Mouse (Mus musculus) heart, adult 9 months (tissue): ENCODE measurements around the gene Mmgt2.

Source experiments
- DNase-seq, 2 experiments: peaks; one replicate each; pipeline ENCODE4 v3.0.0; 2022; ENCODE audit warnings: low spot score in 2 of 2

Gene Mmgt2

DNA sequence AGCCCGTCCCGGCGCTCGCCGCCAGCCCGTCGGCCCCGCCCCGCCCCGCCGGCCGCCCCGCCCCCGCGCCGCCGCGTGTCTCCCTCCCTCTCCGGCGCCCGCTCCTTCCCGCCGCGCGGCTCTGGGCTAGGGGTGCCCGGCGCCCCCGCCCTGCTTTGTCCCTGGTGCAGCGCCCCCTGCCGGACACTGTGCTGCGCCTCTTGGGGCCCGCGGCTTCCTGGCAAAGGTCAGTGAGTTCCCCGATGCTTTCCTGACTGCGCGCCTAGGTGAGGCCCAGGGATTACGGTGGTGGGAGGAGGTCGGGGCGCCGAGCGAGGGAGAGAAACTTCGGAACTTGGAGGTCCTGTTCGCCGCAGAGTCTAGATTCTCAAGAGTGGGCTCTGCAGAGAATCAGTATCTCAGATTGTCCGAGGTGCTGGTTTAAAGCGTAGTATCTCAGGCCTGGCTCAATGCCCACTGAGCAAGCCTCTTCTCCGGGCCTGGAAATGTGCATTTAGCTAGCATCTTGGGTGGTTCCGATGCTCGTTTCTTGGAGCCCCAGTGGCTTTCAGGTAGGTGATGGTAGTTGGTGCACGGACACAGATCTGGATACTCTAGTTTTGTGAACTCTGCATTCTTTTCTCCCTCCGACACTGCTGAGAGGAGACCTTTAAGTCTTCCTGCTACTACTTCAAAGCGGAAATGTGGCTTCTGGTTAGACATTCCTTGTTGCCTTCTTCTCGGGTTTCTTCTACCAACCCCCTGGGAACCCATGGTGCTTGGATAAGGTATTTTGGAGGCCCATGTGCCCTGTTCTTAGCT is at the start of gene Mmgt2:
Gene Mmgt2, plus strand, starts transcription at position 74 of the 801 bp plus-strand sequence.
- peak; percentile 86 to 90 for DNase-seq

DNA sequence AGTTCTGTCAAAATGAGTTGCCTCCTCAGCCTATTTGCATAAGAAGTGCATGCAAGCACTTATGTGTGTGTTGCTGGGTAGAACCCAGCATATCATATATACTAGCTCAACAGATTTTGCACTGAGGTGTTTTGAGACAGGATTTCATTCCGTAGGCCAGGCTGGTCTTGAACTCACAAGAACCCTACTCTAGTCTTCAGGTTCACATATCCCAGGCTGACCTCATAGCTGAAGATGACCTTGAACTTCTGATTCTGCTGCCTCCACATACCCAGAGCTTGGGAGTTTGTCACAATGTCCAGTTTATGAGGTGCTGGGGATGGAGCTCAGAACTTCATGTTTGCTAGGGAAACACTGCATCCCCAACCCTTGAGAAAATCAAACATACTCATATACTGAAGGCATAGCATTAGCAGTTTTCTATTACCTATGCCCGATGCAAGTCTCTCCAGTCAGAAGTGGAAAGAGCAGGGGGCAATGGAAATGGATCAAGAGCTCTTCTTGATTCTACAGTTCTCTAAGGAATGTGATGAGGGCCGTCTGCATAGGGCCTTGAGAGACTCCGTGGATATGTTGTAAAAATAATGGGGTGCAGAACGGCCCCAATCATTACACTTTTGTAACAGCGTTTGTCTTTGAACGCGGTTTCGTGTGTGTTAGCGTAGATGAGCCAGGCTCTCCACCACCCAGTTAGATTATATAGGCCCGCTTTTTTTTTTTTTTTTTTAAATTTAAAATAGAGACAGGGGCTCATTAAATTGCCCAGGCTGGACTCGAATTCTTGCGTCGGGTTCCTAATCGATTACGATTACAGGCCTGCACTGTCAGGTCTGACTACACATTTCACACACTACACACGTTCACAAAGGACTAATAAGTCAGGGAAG is 46.5 kb upstream of the Mmgt2 start:
- DNase-seq = no peak

DNA sequence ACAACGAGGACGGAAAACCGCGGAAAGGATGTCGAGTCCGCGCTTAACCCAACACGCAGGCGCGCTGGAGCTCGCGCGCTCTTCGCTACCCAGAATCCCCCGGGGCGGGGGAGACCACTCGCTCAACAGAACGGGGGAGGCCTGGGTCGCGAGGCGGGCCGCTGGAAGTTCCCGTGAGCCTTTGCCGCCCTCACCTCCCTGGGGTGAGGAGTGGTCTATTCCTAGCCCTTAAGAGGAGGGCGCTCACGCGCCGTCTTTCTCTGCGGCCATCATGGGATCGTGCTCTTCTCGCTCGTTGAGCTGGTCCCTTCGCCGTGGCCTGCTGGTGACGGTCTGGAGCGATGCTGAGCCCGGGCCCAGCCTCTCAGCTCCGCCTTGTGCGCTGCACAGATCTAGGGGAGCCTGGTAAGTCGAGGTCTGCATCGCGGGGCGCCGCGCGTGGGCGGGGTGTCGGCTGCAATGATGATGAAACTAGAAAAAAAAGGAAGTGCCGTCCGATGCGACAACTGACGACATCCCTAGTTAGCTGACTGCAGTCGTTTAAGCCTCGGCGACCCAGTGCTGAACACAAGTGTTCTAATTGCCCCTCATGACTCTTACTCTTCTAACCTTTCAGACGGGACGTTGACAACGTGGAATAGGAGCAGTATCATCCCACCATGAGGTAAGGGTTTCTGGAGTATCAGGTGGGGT is 45.7 kb upstream of the Mmgt2 start:
- DNase-seq = peak; percentile 95 to 97

DNA sequence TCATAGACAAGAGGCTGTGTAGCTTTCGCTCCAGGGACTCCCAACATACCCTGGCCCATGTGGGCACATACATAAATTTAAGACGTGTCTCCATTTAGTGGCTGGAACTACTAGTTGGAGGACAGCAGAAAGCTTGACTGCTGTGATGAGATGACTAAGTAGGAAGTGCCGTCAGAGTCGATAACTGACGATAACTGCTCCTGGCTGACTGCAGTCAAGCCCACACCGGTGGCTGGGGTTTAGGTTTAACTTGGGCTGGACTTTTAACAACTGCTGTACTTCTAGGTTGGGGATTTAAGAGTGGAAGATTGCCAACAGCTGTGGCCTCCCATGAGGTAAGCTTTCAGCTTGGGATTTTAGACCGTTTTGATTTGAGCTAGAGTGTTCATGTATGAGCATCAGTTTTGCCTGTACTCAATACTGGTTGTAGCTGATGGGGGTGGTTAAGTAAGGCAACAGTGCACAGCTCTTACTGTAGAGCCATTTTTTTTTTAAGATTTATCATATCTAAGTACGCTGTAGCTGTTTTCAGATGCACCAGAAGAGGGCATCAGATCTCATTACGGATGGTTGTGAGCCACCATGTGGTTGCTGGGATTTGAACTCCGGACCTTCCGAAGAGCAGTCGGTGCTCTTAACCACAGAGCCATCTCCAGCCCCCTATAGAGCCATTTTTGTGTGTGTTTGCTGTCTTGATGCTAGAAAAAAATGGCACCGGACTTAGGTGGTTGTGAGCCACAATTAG is 45.0 kb upstream of the Mmgt2 start:
- peak in 1 of 2 experiments; percentile 22 for DNase-seq

DNA sequence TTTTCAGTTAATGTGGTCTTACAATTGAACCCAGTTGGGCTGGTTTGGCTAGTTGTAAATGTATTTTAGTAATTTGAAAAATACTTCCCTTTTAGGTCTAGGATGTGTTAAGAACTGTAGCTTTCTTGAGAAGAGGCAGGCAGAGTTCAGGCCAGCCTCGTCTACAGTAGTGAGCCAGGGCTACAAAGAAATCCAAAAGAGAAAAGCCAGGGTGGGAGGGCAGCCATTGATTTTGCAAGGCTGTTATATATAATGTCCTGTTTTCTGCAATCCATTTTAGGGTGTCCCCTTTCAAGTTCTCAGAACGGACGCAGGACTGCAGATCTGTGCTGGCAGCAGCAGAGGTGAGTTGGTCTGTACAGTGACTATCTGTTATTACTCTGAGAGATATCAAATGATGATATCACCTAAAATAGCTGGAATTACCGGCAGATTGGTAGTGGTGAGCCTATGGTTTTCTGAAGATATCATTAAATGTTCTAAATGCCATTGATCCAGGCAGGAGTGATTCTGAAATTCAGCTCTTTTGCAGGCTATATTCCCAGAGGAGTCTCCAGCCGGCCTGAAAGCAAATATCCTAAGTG is 44.2 kb upstream of the Mmgt2 start:
- no peak for DNase-seq

DNA sequence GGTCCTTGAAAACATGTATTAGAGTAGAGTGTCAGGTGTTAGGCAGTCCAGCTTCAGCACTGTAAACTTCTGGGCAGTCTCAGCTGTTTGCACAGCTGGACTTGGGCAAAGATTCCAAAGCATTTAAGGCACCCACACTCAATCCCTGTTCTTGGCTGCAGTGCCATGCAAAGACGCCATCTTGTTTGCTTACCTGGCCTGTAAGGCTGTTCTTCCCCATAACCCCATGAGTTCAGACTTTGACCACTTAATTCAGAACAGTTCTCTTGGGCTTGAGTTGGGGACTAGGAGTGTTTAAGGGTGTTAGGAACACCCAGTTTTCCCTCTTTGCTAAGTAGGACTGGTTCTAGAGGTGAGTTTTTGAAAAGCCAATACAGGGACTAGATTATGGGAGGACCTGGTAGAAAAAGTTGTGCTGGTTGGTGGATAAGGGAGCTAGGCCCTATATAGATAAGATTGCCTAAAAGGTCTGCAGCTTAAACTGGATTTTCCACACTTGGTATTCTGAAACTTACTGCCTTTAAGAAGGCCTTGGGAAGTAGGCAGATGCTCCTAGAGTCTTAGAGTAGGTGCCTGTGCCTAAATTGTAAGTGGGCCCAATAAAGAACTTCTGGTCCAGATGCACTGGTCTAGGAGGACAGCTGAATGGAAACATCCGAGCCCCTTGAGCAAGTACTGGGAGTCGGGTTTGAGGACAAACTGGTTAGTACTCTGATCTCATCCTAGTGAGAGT is 43.4 kb upstream of the Mmgt2 start:
- no peak for DNase-seq

DNA sequence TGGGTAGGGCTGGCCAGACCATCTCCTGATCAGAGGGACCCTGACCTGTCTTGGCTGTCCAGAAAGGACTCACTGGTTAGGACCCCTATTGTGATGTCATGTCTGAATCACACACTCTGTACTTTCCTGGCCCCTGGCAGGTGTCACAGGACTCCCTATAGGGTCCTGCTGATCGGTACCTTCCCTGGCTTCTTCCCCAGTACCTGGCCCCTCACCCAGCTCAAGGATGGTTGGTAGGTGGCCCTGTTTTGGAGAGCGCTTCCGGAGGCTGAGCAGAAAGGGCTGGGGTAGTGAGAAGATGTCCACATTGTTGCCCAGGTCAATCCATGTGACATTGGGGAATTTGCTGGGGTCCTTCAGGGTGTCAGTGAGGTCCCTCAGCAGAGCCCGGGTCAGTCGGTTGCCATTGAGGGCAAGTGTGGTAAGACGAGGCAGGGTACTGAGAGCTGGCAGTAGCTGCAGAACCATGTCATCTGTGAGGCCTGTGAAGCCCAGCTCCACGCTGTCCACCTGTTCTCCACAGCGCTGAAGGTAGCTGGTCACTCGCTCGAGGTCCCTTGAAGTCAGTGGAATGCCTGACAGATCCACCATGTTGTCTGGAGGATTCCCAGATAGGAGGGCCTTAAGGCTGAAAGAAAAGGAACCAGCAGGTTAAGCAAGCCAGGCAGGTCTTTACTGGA is 42.7 kb upstream of the Mmgt2 start:
- DNase-seq = no peak

DNA sequence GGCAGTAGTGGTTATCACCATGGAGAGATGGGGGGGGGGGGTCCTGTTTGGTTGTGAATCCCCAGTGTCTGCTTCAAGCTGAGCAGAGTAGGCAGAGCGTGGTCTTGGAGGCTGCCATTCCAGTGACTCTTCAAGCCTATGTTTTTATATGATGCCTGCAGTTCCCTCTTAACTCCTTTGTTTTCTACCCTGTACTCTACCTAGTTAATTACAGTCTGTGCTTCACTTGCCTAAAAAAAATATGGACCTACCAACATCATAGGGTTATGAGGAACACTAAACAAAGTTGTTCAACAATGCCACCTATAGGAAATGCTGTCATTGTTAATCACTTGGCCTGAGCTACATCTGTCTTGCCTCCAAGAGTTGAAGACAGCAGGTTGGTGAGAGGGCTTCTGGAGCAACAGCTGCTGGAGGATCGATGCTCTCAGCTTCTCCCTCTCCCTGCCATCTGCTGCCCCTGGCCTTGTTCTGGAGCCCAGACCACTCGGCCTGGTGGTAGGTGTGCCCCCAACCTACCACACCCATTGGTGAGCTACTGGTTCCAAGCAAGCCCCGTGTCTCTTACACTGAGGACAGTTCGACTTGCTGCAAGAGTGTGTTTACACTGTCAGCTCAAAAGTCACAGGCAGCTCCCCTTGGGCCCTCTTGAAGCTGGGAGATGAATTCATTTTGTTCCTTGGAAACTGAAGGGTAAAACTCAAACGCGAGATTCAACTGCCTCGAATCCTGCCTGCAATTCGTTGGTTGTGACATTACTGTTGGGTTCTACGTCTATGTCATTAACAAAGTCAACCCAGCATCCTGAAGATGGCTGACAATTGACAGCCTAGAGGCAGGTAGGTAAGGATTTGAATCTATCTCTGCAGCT is 41.9 kb upstream of the Mmgt2 start:
- no peak for DNase-seq

DNA sequence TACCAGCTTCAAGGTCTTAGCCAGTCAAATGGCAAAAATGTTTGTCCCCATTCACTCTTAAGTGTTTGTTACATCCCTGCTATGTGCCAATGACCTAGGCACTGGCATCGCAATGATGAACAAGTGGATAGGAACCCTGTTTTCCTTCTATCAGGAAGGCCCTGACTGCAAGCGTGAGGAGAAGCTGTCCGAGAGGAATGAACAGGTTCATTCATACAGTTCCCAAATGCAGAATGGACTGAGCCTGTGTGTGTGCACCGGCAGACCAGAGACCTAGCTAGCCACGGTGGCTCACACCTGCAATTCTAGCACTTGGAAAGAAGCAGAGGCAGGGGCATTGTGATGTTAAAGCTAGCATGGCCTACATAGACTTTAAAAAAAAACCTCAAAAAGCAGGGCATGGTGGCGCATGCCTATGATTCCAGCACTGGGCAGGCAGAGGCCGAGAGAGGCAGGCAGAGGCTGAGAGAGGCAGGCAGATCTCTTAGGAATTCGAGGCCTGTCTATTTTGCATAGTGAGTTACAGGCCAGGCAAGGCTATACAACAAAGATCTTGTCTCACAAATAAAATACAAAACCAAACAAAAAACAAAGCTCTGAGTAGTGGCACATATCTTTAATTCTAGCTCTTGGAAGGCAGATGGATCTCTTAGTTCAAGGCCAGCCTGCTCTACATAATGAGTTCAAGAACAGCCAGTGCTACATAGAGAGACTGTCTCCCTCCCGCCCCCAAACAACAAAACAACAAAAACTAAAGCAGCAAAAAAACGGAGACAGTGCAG is 41.1 kb upstream of the Mmgt2 start:
- no peak for DNase-seq

DNA sequence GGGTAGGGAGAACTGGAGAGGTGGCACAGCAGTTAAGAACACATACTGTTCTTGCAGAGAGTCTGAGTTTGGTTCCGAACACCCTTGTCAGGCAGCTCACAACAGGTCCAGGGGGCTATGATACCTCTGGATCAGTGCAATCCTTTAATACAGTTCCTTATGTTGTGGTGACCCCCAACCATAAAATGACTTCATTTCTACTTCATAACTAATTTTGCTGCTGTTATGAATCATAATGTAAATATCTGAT is 40.6 kb upstream of the Mmgt2 start:
- DNase-seq = no peak

DNA sequence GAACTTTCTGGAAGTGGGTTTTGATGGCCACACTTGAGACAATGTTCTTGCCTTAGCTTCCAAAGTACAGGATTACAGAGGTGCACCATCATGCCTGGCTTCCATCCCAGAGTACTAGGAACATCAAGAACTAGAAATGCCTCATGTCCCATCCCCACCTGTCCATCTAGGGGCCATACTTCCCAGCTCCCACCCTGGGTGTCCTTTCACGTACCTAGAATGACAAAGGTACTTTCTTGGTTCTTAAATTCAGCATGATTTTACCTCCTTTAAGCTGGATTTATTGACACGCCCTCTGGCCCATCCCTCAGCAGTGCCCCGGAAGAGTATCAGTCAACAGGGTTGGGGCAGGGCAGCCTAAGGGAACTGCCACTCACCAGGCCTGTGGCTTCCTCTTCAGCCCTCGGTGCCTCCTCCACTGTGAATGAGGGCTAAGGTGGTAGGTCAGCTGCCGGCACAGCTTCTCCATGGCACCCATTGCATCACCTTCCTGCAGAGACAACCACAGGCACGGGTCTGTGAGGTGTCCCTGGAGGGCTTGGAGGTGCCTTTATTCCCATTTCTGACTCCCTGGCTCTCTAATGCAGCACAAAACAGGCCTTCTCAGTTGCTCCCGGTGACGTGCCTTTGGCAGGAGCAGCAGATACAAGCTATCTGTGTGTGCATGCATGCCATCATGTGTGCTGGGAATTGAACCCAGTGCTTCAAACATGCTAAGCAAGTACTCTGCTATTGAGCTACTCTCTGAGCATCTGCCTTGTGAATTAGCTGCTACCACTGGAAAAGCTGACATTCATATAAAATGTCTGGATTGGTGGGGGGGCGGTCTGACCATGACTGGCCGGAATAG is 39.4 kb upstream of the Mmgt2 start:
- no peak for DNase-seq

DNA sequence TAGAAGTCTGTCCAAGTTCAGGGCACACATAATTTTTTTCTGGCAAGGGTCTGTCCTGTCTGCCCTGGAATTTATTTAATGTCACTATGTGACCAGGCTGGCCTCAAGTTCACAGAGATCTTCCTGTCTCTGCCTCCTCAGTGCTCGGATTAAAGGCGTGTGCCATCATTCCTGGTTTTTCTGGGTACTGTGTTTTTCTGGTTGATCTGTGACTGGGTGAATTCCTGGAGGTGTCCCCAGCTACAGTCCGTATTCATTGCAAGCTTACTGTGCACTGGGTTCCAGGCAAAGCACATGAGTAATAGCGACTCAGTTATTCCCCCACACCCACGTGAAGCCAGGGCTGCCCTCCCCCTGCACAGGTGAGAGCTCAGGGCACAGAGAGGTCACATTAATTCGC is 38.2 kb upstream of the Mmgt2 start:
- no peak for DNase-seq

DNA sequence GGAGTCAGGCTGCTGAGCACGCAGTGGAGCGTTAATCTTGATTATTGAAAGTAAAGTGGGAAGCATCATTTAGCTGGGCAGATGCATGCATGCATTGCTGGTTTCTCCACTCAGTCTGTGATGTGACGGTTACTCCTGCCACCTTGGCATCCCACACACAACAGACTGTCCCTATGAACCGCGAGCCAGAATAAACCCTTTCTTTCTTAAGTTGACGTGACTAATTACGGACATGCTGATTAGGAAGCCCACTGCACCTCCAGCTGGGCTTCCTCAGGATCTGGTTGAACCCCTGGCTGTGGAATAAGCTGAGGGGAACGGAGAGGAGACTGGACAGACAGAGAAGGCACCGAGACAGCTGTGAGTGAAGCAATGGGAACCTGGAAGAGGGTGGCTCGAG is 35.9 kb upstream of the Mmgt2 start:
- DNase-seq = no peak

DNA sequence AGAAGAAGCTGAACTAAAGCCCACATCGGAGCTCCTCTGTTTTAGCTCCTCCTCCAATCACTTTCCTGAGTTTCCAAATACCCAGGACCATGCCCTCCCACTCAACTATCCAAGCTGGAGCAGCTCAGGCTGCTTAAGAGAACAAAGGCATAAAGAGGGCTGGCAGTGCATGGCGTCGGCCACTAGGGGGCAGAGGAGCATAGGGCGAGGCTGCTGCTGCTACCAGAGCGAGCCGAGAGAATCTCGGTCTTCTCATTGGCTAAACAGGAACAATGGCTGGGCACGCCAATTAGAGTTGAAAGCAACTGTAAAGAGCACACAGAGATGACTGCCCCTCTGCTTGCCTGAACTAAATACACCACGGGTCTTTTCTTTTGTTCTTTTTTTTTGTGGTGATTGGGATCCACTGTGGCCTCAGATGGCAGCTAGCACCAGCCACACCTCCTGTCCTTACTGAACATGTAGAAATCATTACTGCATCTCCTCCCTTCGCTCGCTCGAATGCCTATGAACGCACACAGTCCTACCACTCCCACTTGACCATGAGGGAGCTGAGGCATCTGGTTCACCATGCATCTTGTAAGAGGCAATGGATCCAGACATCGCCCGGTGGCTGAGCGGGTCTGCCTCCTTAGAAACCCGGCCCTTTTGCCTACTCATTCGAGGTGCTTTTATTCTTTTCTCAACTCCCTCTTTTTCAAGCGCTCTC is 34.7 kb upstream of the Mmgt2 start:
- DNase-seq = peak; percentile 86 to 92

DNA sequence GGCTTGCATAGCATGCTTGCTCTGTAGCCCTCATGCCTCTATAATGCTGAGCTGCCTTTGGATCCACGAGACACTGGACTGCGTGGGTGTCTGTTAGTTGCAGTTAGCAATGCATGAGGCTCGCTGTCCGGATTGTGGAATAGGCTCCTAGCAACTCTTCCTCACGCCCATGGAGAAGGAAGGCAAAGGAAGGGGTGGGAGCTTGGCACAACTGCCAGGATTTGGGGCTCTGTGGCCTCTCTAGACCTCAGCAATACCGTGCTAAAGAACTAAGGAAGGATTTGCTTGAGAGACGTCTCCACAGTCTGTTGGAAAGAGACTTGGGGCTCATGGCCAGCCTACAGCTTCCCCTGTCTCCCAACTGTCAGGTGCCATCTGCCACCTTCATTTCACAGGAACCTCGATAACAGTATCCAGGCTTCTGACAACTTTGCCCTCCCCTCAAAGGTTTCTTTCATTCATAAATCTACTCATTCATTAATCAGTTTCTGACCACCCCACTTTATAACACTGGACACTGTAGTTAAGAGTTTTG is 33.5 kb upstream of the Mmgt2 start:
- no peak for DNase-seq

DNA sequence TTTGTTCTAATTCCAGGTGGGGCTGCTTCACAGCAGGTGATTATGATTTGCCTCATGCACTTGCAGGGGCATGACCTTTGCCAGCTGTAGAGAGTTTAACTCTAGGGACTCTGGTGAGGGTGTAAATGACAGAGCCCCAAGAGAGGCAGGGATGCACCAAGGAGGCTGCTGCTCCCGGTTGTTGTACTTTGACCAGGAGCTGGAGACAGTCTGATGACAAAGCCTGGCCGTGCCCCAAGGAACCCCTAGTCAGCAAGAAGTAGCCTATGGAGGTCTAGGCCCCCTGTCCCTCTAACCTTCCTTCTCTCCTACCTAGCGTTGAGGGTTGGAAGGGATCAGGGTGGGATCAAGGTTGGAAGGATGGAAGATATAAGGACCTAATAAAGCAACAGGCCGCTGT is 33.0 kb upstream of the Mmgt2 start:
- DNase-seq = no peak

DNA sequence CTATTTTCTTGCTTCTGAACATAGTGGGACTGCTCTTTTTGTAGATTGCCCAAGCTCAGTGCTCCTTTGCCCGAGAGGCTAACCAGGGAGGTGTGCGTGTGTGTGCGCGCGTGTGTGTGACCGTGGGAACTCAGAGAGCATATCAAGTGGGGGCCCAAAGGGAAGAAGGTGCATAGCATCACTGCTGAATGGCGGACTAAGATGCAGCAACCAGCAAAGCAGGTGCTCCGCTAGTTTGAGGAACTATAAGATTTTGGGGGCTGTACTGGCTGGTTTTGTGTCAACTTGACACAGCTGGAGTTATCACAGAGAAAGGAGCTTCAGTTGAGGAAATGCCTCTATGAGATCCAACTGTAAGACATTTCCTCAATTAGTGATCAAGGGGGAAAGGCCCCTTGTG is 27.4 kb upstream of the Mmgt2 start:
- DNase-seq = no peak
